Mouse (Mus musculus): Measurements from ENCODE around the gene Matn4. TPM values are rescaled to one million over a fixed set of nuclear protein-coding genes. Genes with fewer than 3 reads are reported as not detected.

Matn4 gene
- polyA plus RNA-seq, 1 experiment: 0.82 TPM

- no peaks in the 10 kb centered on the region; the same call in none of the 2 replicates for H3K4me1 ChIP-seq (ENCODE audit: control insufficient read depth, insufficient read depth, insufficient read length)
- H3K36me3 ChIP-seq (ENCODE audit: control insufficient read depth, insufficient read depth, low read length): no peaks in the 10 kb centered on the region
- H3K27me3 ChIP-seq (ENCODE audit: control insufficient read depth, insufficient read depth, low read length): no peaks in the 10 kb centered on the region
- no peak overlapping the region for H3K27ac ChIP-seq (ENCODE audit: insufficient read depth, low read length)
- peak; percentile 49 to 75 for DNase-seq (ENCODE audit: low read depth in 1 of 2, low spot score in 2 of 2)
- TF ChIP-seq CTCF (IDR thresholded peaks at IDR 0.05; ENCODE audit: extremely low read depth, insufficient read depth, insufficient read length, insufficient replicate concordance) (peak; percentile 86), POLR2A (IDR thresholded peaks at IDR 0.05; ENCODE audit: low read depth, low read length) (no peak)
- 2% methylated on average over 30 of the region's 30 CpGs for whole genome bisulfite sequencing
- peak overlapping the region; percentile 53; the same call in 1 of the 2 replicates for H3K4me3 ChIP-seq (ENCODE audit: extremely low read depth, insufficient read depth, insufficient read length)
Observed at GRCm38 (mm10) chr2:164389499-164389898, 15.5 kb downstream of the Matn4 start.

- TF ChIP-seq POLR2A (IDR thresholded peaks at IDR 0.05; ENCODE audit: low read depth, low read length) (no peak), CTCF (IDR thresholded peaks at IDR 0.05; ENCODE audit: extremely low read depth, insufficient read depth, insufficient read length, insufficient replicate concordance) (no peak)
- Histone ChIP-seq H3K27ac (ENCODE audit: insufficient read depth, low read length) (no peak within 1 kb of the TSS), H3K4me3 (ENCODE audit: extremely low read depth, insufficient read depth, insufficient read length) (peak within 1 kb of the TSS; percentile 53; the same call in 1 of the 2 replicates), H3K27me3 (ENCODE audit: control insufficient read depth, insufficient read depth, low read length) (no peaks in the 10 kb centered on the region), H3K36me3 (ENCODE audit: control insufficient read depth, insufficient read depth, low read length) (no peaks in the 10 kb centered on the region), H3K4me1 (ENCODE audit: control insufficient read depth, insufficient read depth, insufficient read length) (no peaks in the 10 kb centered on the region; the same call in none of the 2 replicates)
- no peak for DNase-seq (ENCODE audit: low read depth in 1 of 2, low spot score in 2 of 2)
- WGBS: 5% methylated on average over 17 of the region's 17 CpGs
Observed at GRCm38 (mm10) chr2:164389020-164389419, 15.9 kb downstream of the Matn4 start, which contains the start of gene Slpi. Slpi (minus strand) TSS chr2:164389095.

DNA sequence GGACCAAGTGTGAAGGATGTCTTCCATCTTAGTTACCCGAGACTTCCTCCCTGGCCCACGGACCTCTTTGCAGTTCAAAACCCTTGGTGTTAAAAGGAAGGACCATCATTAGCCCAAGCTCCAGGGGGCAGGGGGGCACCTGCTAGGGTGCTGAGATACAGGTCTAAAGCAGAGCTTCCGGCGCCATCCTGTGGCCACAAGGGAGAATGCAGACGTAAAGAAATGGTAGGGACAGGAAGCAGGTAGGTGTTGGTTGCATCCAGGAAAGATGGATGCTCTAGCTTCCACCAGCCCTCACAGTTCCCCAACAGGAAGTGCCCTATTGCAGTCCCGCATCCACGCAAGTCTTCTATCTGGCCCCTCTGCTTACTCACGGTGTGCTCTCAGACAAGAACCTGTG, 18.0 kb downstream of the Matn4 start:
- H3K27me3 ChIP-seq (ENCODE audit: control insufficient read depth, insufficient read depth, low read length): no peaks in the 10 kb centered on the region
- peak; percentile 73; the same call in 1 of the 2 replicates for TF ChIP-seq CTCF (IDR thresholded peaks at IDR 0.05; ENCODE audit: extremely low read depth, insufficient read depth, insufficient read length, insufficient replicate concordance)
- no peak for TF ChIP-seq POLR2A (IDR thresholded peaks at IDR 0.05; ENCODE audit: low read depth, low read length)
- 4% methylated on average over 8 of the region's 8 CpGs for WGBS
- H3K36me3 ChIP-seq (ENCODE audit: control insufficient read depth, insufficient read depth, low read length): no peaks in the 10 kb centered on the region
- peak; percentile 54 to 55 for DNase-seq (ENCODE audit: low read depth in 1 of 2, low spot score in 2 of 2)
- no peak overlapping the region for H3K27ac ChIP-seq (ENCODE audit: insufficient read depth, low read length)
- no peak overlapping the region for H3K4me3 ChIP-seq (ENCODE audit: extremely low read depth, insufficient read depth, insufficient read length)
- no peaks in the 10 kb centered on the region; the same call in 1 of the 2 replicates for H3K4me1 ChIP-seq (ENCODE audit: control insufficient read depth, insufficient read depth, insufficient read length)

GRCm38 (mm10) chr2:164385927-164386763, 18.8 kb downstream of the Matn4 start:
- H3K4me1 ChIP-seq (ENCODE audit: control insufficient read depth, insufficient read depth, insufficient read length): no peaks in the 10 kb centered on the region; the same call in 1 of the 2 replicates
- H3K4me3 ChIP-seq (ENCODE audit: extremely low read depth, insufficient read depth, insufficient read length): no peak overlapping the region
- no peaks in the 10 kb centered on the region for H3K36me3 ChIP-seq (ENCODE audit: control insufficient read depth, insufficient read depth, low read length)
- 33% methylated on average over 18 of the region's 18 CpGs for WGBS
- DNase-seq (ENCODE audit: low read depth in 1 of 2, low spot score in 2 of 2): no peak
- H3K27ac ChIP-seq (ENCODE audit: insufficient read depth, low read length): no peak overlapping the region
- H3K27me3 ChIP-seq (ENCODE audit: control insufficient read depth, insufficient read depth, low read length): no peaks in the 10 kb centered on the region
- no peak for TF ChIP-seq POLR2A (IDR thresholded peaks at IDR 0.05; ENCODE audit: low read depth, low read length)
- no peak for TF ChIP-seq CTCF (IDR thresholded peaks at IDR 0.05; ENCODE audit: extremely low read depth, insufficient read depth, insufficient read length, insufficient replicate concordance)

- 57% methylated on average over 11 of the region's 11 CpGs for WGBS
- H3K27ac ChIP-seq (ENCODE audit: insufficient read depth, low read length): no peak overlapping the region
- no peak for TF ChIP-seq POLR2A (IDR thresholded peaks at IDR 0.05; ENCODE audit: low read depth, low read length)
- TF ChIP-seq CTCF (IDR thresholded peaks at IDR 0.05; ENCODE audit: extremely low read depth, insufficient read depth, insufficient read length, insufficient replicate concordance): no peak
- H3K36me3 ChIP-seq (ENCODE audit: control insufficient read depth, insufficient read depth, low read length): no peaks in the 10 kb centered on the region
- no peak overlapping the region for H3K4me3 ChIP-seq (ENCODE audit: extremely low read depth, insufficient read depth, insufficient read length)
- no peaks in the 10 kb centered on the region for H3K27me3 ChIP-seq (ENCODE audit: control insufficient read depth, insufficient read depth, low read length)
- DNase-seq (ENCODE audit: low read depth in 1 of 2, low spot score in 2 of 2): no peak
- no peaks in the 10 kb centered on the region for H3K4me1 ChIP-seq (ENCODE audit: control insufficient read depth, insufficient read depth, insufficient read length)
Observed at GRCm38 (mm10) chr2:164383656-164384399, 21.1 kb downstream of the Matn4 start.

GRCm38 (mm10) chr2:164382971-164383370, 22.0 kb downstream of the Matn4 start:
- Histone ChIP-seq H3K4me3 (ENCODE audit: extremely low read depth, insufficient read depth, insufficient read length) (no peak overlapping the region), H3K36me3 (ENCODE audit: control insufficient read depth, insufficient read depth, low read length) (no peaks in the 10 kb centered on the region), H3K27ac (ENCODE audit: insufficient read depth, low read length) (no peak overlapping the region), H3K4me1 (ENCODE audit: control insufficient read depth, insufficient read depth, insufficient read length) (no peaks in the 10 kb centered on the region), H3K27me3 (ENCODE audit: control insufficient read depth, insufficient read depth, low read length) (no peaks in the 10 kb centered on the region)
- 48% methylated on average over 3 of the region's 3 CpGs for WGBS
- no peak for DNase-seq (ENCODE audit: low read depth in 1 of 2, low spot score in 2 of 2)
- no peak for TF ChIP-seq CTCF (IDR thresholded peaks at IDR 0.05; ENCODE audit: extremely low read depth, insufficient read depth, insufficient read length, insufficient replicate concordance)
- no peak for TF ChIP-seq POLR2A (IDR thresholded peaks at IDR 0.05; ENCODE audit: low read depth, low read length)
